Mouse (Mus musculus): ENCODE measurements at regions not wholly inside any gene's neighbourhood (a gene's known extent, or its start where the extent isn't known, plus 50 kb on each side); places are given as distances from the start of the nearest gene placed in this dataset.

DNA sequence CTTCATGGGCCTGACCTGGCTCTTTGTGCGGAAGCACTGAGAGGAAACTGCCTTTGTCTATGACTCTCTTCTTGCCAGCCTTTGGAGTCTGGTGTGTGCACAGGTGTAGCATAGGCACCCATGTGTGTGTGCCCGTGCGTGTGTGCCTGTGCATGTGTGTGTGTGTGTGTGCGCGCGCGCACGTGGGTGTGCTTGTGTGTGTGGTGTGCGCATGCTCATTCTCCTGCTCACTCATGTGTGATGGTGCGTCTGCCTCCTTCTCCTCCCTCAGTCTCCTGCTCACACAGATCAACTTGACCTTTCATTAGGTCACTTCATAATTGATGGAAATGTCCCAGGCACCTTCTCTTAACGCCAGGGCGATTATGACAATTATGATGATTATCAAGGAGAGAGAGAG lies 66.7 kb upstream of the Zc3h12a start:
- Histone ChIP-seq H3K36me3 (no peaks in the 10 kb centered on the region), H3K4me1 (no peaks in the 10 kb centered on the region), H3K4me3 (no peak overlapping the region), H3K9ac (no peak overlapping the region), H3K27me3 (peaks cover 47% of the 10 kb centered on the region), H3K4me2 (no peak overlapping the region), H3K27ac (no peak overlapping the region), H3K9me3 (no peaks in the 10 kb centered on the region)
- no peak for ATAC-seq (ENCODE audit: insufficient number of reproducible peaks, low FRiP score, low TSS enrichment, low read depth)
- WGBS = 80% methylated on average over 12 of the region's 12 CpGs

- Histone ChIP-seq H3K4me1 (no peaks in the 10 kb centered on the region), H3K9ac (no peak overlapping the region), H3K27me3 (peaks cover 31% of the 10 kb centered on the region), H3K27ac (no peak overlapping the region), H3K36me3 (no peaks in the 10 kb centered on the region), H3K4me3 (no peak overlapping the region), H3K4me2 (no peak overlapping the region), H3K9me3 (no peaks in the 10 kb centered on the region)
- ATAC-seq (ENCODE audit: insufficient number of reproducible peaks, low FRiP score, low TSS enrichment, low read depth) = no peak
- 56% methylated on average over 9 of the region's 9 CpGs for WGBS
Observed at GRCm38 (mm10) chr4:125191680-125192079, 64.0 kb upstream of the Zc3h12a start.

DNA sequence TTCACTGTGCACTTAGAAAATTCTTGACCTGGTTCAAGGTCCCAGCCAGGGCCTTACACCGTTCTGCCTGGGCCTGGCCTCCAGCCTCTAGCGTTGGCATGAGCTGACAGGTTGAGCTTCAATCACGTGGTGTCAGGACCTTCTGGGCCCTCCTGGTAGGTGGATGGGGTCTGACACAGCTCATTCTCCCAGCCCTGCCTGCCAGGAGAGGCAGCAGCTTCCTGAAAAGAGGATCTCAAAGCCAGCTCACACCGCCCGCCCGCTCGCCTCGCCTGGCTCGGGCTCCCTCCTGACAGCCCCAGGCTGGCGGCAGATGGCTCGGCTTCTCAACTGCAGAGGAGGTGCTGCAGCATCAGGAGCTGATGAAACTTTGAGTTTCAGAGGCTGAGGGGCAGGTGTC lies 63.4 kb upstream of the Zc3h12a start:
- Histone ChIP-seq H3K27ac (no peak overlapping the region), H3K36me3 (no peaks in the 10 kb centered on the region), H3K27me3 (peaks cover 28% of the 10 kb centered on the region), H3K4me2 (no peak overlapping the region), H3K9ac (no peak overlapping the region), H3K4me1 (no peaks in the 10 kb centered on the region), H3K9me3 (no peaks in the 10 kb centered on the region), H3K4me3 (no peak overlapping the region)
- WGBS = 14% methylated on average over 11 of the region's 11 CpGs
- ATAC-seq (ENCODE audit: insufficient number of reproducible peaks, low FRiP score, low TSS enrichment, low read depth) = 0 out of 2 replicates have a peak, but pooled peaks have one; percentile 27

DNA sequence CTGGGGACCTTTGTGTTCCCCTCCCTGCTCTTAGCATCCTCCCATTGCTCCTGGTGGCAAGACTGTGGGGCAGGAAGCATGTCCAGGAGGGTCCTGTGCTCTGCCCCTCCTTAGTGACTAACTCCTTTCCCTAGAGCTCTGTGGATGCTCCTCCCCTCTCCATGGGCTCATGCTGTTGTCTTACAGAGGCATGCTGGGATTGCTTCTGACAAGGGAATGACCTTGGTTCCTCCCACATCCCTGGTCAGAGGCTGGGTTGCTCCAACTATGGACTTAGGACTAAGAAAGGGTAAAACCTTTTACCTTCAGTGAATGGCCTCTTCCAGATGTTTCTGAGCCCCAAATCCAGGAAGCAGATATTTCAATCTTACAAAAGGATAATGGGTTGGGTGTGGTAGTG lies 62.3 kb upstream of the Zc3h12a start:
- no peak overlapping the region for H3K9ac ChIP-seq
- no peaks in the 10 kb centered on the region for H3K9me3 ChIP-seq
- no peak for ATAC-seq (ENCODE audit: insufficient number of reproducible peaks, low FRiP score, low TSS enrichment, low read depth)
- H3K27ac ChIP-seq = no peak overlapping the region
- H3K36me3 ChIP-seq = no peaks in the 10 kb centered on the region
- no peak overlapping the region for H3K4me3 ChIP-seq
- no peaks in the 10 kb centered on the region for H3K4me1 ChIP-seq
- no peak overlapping the region for H3K4me2 ChIP-seq
- peaks cover 18% of the 10 kb centered on the region for H3K27me3 ChIP-seq

DNA sequence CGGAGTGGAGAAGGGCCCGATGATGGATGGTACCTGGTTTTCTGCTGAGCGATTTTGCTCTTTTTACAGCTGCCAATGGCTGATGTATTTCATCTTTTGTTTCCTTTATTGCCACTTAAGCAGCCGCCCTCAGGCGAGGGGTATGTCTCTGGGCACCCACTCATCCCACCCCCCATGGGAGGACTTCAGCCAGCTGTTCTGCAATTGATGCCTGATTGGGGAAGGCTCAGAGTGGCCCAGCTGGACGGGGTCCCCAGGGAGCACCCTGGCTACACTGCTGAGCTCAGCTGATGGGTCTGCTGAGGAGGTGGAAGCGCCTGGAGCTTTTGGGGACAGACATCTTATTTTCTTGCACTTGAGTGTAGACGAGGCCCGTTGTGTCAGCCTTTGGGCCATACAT lies 58.6 kb upstream of the Zc3h12a start:
- Histone ChIP-seq H3K4me1 (no peaks in the 10 kb centered on the region), H3K4me3 (no peak overlapping the region), H3K27ac (no peak overlapping the region), H3K36me3 (no peaks in the 10 kb centered on the region), H3K9ac (no peak overlapping the region), H3K9me3 (no peaks in the 10 kb centered on the region), H3K27me3 (0 out of 2 replicates have a peak, but pooled peaks cover 4% of the 10 kb centered on the region), H3K4me2 (no peak overlapping the region)
- no peak for ATAC-seq (ENCODE audit: insufficient number of reproducible peaks, low FRiP score, low TSS enrichment, low read depth)
- WGBS = 56% methylated on average over 9 of the region's 9 CpGs

DNA sequence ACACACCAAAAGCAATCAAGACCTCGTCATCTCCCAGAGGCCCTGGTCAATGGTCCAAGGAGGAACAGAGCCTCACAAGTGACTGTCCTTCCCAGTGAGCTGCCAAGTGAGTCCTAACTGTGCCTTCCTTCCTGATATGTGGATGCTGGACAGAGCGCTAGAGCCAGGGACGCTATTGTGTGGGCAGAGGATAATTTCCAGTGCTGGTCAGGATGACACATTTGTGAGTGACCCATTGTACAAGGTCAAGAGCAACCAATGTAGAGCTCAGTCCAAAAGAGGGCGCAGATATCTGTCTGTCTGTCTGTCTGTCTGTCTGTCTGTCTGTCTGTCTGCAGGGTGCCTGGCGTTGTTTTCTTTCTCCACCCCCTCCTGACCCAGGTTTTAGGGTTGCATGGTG lies 57.4 kb upstream of the Zc3h12a start:
- Histone ChIP-seq H3K36me3 (no peaks in the 10 kb centered on the region), H3K27me3 (no peaks in the 10 kb centered on the region), H3K4me3 (no peak overlapping the region), H3K27ac (no peak overlapping the region), H3K9ac (no peak overlapping the region), H3K4me2 (no peak overlapping the region), H3K9me3 (no peaks in the 10 kb centered on the region), H3K4me1 (no peaks in the 10 kb centered on the region)
- 76% methylated on average over 5 of the region's 5 CpGs for WGBS
- ATAC-seq (ENCODE audit: insufficient number of reproducible peaks, low FRiP score, low TSS enrichment, low read depth) = no peak

DNA sequence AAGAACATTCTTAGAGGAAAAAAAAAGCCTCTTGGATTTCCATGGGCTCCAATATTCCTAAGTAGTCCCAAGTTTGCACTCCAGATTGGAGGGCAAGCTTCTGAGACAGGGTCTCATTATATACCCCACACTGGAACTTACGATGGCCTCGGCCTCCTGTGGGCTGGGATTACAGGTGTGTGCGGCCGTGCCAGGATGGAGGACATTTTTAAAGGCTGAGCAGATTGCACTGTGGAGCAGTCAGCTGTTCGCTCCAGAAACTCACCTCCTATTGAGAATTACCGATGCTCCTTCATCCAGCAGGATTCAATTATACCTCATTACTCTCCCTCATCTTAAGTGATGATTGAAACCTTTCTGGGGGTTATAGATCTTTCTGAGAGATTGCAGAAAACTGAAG lies 53.3 kb upstream of the Zc3h12a start:
- no peak overlapping the region for H3K27ac ChIP-seq
- H3K9ac ChIP-seq = no peak overlapping the region
- no peaks in the 10 kb centered on the region for H3K4me1 ChIP-seq
- no peak for ATAC-seq (ENCODE audit: insufficient number of reproducible peaks, low FRiP score, low TSS enrichment, low read depth)
- no peaks in the 10 kb centered on the region for H3K36me3 ChIP-seq
- H3K4me2 ChIP-seq = no peak overlapping the region
- 57% methylated on average over 6 of the region's 6 CpGs for WGBS
- no peak overlapping the region for H3K4me3 ChIP-seq
- no peaks in the 10 kb centered on the region; the same call in 1 of the 2 replicates for H3K27me3 ChIP-seq
- H3K9me3 ChIP-seq = no peaks in the 10 kb centered on the region

DNA sequence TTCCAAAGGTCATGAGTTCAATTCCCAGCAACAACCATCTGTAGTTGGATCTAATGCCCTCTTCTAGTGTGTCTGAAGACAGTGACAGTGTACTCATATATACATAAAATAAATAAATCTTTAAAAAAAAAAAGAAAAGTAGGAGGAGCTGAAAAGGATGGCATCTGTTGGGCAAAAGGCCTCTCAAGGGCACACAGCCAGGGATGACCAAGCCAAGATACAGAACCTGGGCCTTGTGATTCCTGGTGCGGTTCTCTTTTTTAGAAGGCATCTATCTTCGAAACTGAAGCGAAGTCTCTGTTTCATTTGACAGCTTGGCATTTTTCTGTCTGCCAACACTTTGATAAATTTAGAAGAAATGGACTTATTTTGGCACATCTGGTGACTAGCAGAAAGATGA lies 50.9 kb upstream of the Zc3h12a start:
- no peak for ATAC-seq (ENCODE audit: insufficient number of reproducible peaks, low FRiP score, low TSS enrichment, low read depth)
- Histone ChIP-seq H3K4me2 (no peak overlapping the region), H3K9ac (no peak overlapping the region), H3K36me3 (no peaks in the 10 kb centered on the region), H3K27me3 (no peaks in the 10 kb centered on the region; the same call in 1 of the 2 replicates), H3K9me3 (no peaks in the 10 kb centered on the region), H3K27ac (no peak overlapping the region), H3K4me3 (no peak overlapping the region), H3K4me1 (no peaks in the 10 kb centered on the region)
- WGBS = 91% methylated on average over 3 of the region's 3 CpGs

DNA sequence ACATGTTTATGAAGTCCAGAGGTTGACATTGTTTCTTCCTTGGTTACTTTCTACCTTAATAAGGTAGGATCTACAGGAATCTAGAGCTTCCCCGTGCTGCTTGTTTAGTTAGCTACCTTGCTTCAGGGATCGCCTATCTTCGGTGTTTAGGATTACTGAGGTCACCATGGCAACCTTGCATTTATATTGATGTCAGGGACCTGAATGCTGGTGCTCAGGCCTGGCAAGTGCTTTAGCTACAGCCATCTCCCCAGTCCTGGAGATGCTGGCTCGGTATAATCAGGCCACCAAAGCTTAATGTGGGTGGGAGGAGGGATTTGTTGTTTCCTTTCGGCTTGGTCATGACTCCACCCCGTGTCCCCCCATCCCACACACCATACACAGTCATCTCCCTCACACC lies 50.0 kb upstream of the Zc3h12a start:
- Histone ChIP-seq H3K36me3 (no peaks in the 10 kb centered on the region), H3K9me3 (no peaks in the 10 kb centered on the region), H3K27ac (no peak overlapping the region), H3K4me3 (no peak overlapping the region), H3K4me2 (no peak overlapping the region), H3K27me3 (no peaks in the 10 kb centered on the region; the same call in 1 of the 2 replicates), H3K9ac (no peak overlapping the region), H3K4me1 (no peaks in the 10 kb centered on the region)
- ATAC-seq (ENCODE audit: insufficient number of reproducible peaks, low FRiP score, low TSS enrichment, low read depth) = no peak
- WGBS = 57% methylated on average over 6 of the region's 6 CpGs
